Mouse (Mus musculus): ENCODE results near the gene Zdhhc19.

Gene Zdhhc19

DNA sequence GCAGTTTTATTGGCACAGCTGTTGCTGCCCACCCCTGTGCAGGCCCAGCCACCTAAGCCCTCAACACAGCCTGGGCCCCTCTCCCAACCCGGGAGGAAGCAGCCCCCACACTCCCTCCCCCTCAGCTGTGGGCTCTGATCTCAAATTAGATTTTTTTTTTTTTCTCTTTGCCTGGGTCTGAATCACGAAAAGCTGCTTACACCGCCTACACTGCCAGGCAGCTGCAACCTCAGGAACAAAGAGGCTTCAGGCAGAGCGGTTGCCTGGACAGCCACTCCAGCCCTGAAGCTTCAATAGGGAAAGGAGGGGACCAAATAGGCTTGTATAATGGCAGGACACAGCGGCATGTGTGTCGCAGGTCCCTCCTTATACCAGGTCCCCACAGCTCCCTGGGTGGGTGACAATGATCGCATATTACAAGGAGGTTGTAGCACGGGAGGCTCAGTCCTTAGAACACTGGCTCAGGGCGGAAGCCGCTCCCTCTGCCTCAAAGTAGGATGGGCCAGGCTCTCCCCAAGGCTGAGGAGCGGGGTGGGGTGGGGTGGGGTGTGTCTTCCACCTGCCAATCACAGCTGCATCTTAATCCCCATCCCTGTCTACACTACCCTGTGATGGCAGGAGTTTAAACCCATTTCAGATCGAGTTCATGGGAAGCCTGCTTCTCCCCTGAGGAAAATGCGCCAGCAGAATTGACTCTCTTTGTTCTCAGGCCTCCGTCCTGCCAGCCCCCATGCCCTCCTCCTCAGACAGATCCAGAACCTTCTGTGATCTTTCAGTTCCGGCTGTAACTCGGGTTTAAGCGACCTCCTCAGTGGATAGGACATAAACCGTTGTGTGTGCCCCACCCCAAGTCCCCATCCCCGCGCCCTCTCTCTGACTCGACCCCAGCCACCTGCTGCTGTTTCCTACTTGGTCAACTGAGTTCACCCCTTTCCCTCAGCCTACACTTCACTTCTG is 20.2 kb downstream of the Zdhhc19 start:
- no peak for DNase-seq

DNA sequence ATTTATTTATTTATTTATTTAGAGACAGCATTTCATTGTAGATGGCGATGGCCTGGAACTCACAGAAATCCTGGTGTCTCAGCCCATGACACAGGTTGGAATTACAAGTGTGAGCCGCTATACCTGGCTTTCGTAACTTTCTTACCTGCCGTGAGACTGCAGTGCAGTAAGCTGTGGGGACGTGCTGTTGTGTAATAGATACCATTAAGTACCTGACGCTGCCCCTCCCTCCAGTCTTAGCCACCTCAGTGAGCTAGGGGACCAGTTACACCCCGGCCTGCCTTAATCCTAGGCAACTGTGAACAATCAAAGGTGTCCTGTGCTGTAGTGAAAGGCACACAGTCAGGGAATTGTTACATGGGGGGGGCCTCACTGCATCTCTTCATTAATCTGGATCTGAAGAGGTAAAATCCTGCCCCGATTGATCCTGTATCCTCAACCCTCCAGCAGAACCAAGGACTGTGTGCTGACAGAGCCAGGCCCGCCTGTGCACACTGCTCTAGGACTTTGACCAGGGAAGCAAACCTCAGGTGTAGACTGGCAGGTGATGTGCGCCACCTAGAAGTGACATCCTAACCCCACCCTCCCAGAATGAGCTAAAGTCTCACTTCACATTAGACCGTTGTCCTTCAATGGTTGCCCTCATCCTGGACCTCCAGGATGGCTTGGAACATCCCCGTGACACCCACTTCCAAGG is 21.9 kb downstream of the Zdhhc19 start:
- no peak for DNase-seq

- no peak for DNase-seq
Measured at GRCm38 (mm10) chr16:32519656-32520371, 23.7 kb downstream of the Zdhhc19 start.

GRCm38 (mm10) chr16:32520372-32520748 is 24.3 kb downstream of the Zdhhc19 start:
- no peak for DNase-seq

DNA sequence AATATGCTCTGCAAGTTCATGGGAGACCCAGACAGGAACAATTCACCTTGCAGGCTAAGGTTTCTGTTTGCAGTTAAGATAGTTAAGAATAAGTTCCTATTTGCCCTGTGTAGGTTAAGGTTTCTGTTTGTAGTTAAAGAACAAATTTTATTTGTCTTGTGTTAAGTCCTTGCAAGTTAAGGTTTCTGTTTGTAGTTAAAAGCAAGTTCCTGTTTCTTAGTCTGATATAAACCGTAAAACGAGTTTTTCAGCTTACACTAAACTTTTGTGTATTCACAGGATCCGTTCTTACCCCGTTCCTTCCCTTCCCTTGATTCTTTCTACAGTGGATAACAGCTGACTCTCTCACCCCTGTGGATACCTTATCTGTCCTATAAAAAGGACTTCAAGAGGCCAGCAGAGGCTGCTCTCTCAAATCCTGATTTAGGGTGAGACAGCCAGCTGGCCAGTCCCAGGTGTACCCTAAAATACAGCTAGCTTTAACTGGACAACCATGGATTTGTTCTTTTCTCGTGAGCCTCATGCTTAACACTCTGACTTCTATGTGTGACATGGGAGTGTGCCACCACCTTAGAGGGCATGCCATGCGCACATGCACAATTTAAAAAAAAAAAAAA is 26.6 kb downstream of the Zdhhc19 start:
- DNase-seq, result no peak

DNA sequence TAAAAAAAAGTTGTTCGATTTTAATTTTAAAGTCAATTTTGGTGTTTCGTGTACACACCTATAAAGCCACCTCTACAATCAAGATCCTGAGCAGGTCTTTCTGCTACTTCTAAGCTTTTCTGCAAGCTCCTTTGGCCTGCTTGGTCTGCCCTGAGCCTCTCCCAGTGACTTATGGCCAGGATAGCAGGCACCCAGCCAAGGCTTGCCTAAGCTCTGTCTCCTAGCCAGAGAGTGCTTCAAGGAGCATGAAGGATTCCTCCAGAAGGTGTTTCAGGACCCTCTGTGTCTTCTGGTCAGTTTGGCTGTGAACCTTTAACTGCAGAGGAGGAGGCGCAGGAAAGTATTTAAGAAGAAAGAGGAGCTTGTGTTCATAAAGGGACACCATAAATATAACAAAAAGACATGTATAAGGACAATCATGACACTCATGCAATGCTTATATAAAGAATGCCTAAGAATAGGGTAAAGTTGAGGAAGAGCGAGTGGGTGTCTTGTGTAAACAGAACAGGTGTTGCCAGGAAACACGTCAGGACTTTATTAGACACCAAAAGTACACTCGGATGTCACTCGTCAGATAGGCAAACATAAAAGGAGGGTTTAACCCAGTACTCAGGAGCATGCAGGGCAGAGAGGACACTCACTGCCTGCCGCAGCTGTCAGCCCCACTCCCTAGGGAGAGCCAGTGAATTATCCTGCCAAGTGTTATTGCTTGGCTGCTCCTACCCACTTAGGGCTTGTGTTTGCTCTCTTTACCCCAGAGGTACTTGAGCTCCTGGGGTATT is 27.6 kb downstream of the Zdhhc19 start:
- peak; percentile 51 for DNase-seq

DNA sequence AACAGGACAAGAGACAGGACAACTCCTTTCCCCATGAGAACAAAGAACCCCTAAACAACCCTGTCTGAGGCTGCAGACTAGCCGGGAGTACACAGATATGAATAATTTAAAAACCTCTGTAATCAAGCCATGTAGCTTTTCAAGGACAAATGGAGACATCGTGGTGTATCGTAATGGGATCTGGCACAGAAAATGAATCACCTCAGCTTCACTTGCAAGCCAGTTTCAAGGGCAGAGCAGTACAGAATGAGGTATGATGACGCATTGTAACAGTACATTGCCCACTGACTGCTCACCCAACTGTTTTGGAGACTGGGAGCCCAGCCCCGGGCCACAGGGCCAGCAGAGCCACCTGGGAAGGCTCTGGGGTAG is 28.2 kb downstream of the Zdhhc19 start:
- no peak for DNase-seq

GRCm38 (mm10) chr16:32526906-32527305 is 30.8 kb downstream of the Zdhhc19 start:
- no peak for DNase-seq

GRCm38 (mm10) chr16:32532878-32533826 is 37.1 kb downstream of the Zdhhc19 start:
- DNase-seq, result no peak

DNA sequence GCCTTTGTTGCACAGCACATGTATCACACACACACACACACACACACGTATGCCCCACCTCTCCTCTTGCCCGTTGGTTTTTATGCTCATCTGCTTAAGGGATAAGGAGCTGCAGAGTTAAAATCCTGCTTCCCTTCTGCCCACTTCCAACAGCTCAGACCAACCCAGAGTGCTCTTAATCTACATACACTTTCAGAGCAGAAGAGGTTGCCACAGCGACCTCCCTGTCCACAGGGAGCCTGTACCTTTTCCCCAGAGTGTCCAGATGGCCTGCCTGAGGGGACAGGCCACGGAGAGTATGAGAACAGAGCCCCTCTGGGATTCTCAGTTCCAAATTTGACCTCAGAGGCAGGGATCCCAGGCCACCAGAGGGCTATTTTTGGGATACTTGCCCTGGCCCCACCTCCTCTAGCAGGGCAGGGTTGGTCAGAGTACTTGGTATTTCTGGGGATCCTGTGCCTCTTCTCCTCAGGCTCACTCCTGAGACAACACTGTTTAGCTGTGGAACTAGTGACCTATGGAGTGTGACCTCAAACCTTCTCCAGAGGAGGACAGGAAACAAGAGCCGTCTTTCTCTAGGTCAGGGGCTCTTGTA is 39.2 kb downstream of the Zdhhc19 start:
- peak in 1 of 2 experiments; percentile 5 for DNase-seq

DNA sequence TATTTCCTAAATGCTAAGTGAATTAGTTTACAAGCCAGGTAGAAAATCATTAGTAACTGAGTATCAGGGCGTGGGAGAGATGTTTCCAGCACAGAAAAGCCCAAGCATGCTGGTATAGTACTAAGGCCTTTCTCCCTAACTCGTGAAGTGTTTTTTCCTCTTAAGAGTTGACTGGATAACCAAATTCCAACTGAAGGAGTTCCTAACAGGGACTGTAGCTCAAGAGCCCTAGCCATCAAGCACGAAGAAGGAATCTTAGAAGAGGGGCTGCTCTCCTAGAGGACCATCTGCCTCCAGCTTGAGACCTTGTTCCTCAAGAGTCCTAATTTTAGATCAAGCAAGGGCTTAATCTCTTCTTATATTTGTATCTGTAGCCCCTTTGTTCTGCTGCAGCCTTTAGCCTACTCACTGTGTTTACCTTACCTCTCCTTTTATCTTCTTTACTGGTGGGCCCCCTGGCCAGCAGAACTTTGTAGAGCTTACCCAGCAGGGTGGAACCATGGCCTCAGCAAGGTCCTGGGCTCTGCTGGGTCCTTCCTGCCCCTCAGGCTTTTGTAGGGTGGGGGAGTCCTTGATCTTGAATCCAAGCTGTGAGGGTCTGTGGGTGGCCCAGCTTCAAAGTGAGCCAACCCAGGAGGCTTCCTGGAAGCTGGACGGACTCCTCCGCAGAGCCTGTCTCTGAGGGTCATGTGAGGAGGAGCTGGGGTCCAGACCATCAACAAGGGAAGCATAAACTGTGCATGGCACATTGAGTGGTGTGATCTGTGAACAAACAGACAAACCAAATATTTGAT is 42.0 kb downstream of the Zdhhc19 start:
- no peak for DNase-seq

GRCm38 (mm10) chr16:32538761-32539255 is 42.7 kb downstream of the Zdhhc19 start:
- DNase-seq, result no peak

DNA sequence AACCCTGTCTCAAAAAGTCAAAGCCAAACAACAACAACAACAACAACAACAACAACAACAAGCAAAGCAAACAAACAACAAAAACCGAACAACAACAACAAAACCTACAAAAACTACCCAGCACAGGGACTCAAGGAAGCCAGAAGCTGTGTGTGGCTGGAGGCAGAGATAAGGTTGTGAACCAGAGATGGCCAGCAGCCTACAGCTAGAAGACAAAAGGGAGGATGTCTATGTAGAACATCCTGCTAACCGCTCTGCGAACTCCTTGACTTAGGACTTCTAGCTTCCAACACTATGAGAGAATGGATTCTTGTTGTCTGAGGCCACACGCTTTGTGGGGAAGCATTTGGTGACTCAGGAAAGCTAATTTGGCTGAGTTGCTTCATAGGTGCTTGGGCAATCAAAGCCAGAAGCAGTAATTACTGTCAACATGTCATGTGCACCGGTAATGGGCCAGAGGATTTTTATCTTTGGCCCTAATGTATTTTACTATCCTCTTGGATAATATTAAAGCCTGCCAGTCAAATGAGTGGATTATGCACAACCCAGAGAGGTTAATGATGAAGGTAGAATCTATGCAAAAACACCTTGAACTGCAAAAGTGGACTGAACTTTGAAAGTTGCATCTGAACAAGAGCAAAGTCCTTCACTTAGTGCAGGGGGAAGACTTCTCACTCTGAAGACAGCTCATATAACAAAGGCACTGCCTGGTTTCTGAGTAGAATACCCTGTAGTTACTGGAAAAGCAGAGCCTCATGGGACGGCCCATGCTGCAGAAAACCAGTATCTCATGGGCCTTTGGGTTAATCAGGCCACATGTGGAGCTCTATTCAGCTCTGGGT is 45.5 kb downstream of the Zdhhc19 start:
- no peak for DNase-seq

DNA sequence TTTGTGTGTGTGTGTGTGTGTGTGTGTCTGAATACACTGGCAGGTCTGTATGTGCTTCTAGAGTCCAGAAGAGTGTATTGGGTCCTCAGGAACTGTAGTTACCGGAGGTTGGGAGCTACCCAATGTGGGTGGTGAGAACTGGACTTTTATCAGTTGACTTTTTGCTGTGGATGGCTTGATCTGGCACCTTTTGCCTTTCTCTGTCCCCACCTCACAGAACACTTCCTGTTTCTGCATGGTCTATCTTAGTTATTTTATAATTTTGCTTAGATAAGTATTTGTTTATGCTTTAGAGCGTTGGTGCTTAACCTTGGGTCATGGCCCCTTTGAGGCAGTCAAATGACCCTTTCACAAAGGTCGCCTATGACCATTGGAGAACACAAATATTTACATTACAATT is 47.4 kb downstream of the Zdhhc19 start:
- DNase-seq, result no peak

DNA sequence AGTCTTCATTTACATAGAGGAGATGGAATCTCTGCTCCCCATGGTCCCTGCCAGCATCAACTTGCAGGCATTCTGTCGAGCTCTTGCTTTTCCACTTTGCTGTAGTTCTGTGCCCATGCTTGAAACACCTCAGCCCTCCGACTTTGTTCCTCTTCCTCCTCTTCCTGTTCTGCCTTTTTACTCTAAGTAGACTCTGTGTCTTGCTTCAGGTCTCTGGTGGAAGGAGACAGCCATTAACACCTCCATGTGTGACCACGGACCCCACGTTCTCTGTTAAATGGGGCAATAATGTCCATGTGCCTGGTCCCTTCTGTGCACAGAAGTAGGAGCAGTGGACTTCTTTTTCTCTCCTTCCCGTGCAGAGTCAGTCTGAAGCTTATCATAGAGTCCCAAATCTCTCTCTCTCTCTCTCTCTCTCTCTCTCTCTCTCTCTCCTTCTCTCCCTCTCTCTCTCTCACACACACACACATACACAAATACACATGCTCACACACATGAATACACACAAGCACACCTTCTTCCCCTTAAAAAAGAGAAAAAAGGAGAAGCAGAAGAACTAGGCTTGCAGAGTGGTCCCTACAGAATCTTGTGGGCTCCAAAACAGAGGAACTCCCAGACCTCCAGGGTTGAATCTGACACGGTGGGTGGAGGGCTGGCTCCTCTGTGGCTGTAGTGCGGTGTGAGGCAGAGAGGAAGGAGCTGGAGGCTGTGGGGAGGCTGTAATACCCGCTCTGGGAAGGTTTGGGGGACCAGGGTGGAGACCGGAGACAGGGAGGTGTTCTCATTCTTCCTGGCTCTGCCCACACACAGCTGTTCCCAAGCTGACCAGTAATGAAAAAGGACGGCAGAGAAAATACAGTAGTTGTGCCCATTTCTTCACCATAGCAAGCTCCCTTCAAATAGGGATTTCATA is 51.3 kb downstream of the Zdhhc19 start:
- no peak for DNase-seq

DNA sequence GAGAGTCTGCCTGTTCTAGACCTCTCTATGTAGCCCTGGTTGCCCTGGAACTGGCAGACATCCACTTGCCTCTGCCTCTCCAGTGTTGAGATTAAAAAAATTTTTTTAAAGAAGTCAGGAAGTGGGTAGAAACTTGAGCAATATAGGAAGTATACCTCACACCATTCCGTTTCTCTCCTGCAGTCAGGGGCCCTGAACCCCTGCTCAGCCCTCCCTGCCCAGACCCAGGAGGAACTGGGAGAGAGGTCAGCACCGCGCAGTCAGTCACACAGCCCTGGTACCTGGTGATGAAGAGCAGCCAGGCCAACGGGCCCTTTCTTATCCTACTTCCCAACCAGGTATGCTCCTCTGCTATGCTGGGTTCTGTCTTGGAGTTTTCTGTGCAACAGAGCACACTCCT is 54.0 kb downstream of the Zdhhc19 start:
- no peak for DNase-seq

GRCm38 (mm10) chr16:32550487-32550886 is 54.4 kb downstream of the Zdhhc19 start:
- no peak for DNase-seq
